Mouse (Mus musculus) midbrain, postnatal 0 days (tissue): ENCODE results near the gene Spop. TPM values are rescaled to one million over a fixed set of nuclear protein-coding genes. Genes with fewer than 3 reads are reported as not detected.

Experiments
- ATAC-seq: fragments of 200-750 bp; cut with Nextera tagmentation; 2 replicates; pipeline ENCODE4 v1.8.0; 2017; ENCODE audit warnings: moderate number of reproducible peaks, mild to moderate bottlenecking, moderate TSS enrichment, moderate library complexity; ENCODE audit not compliant: low FRiP score
- DNase-seq: peaks from one replicate; pipeline ENCODE4 v3.0.0-alpha.2; 2015; ENCODE audit warnings: low spot score
- H3K27ac ChIP-seq: fragments of 300-500 bp; sonication (generic); 2 replicates; pipeline ENCODE4 v1.5.1; 2014; ENCODE audit warnings: low read depth, mild to moderate bottlenecking, low read length, mixed read lengths
- H3K27me3 ChIP-seq: fragments of 300-500 bp; sonication (generic); 2 replicates; pipeline ENCODE4 v1.6.1; 2014; ENCODE audit warnings: low read length, control low read depth, mixed read lengths; ENCODE audit not compliant: insufficient read depth
- H3K36me3 ChIP-seq: fragments of 300-500 bp; sonication (generic); 2 replicates; pipeline ENCODE4 v1.6.1; 2014; ENCODE audit warnings: low read length, control low read depth, mixed read lengths; ENCODE audit not compliant: insufficient read depth
- H3K4me1 ChIP-seq: fragments of 300-500 bp; sonication (generic); 2 replicates; pipeline ENCODE4 v1.6.1; 2014; ENCODE audit warnings: mild to moderate bottlenecking, control low read depth, antibody characterized with exemption, low read length, mixed read lengths; ENCODE audit not compliant: insufficient read depth
- H3K4me2 ChIP-seq: fragments of 300-500 bp; sonication (generic); 2 replicates; pipeline ENCODE4 v1.6.1; 2014; ENCODE audit warnings: low read depth, mild to moderate bottlenecking, low read length, mixed read lengths; ENCODE audit not compliant: poor library complexity, severe bottlenecking
- H3K4me3 ChIP-seq: fragments of 300-500 bp; sonication (generic); 2 replicates; pipeline ENCODE4 v1.5.1; 2014; ENCODE audit warnings: low read depth, mild to moderate bottlenecking, low read length, moderate library complexity
- H3K9ac ChIP-seq: fragments of 300-500 bp; sonication (generic); replicated peaks from 2 replicates; pipeline ENCODE4 v1.6.1; 2014; ENCODE audit warnings: mild to moderate bottlenecking, low read length, moderate library complexity, mixed read lengths; ENCODE audit not compliant: poor library complexity, severe bottlenecking
- H3K9me3 ChIP-seq: fragments of 300-500 bp; sonication (generic); 2 replicates; pipeline ENCODE4 v1.6.1; 2016; ENCODE audit warnings: low read length, control low read depth
- CTCF ChIP-seq: IDR thresholded peaks from 2 replicates; pipeline ENCODE4 v1.5.1; 2016; ENCODE audit warnings: antibody characterized with exemption, mild to moderate bottlenecking
- WGBS: fragments of 180-500 bp; shearing (Covaris S2); extraction: QIAGEN DNeasy Blood & Tissue Kit; methylation state at CpG from one replicate; pipeline ENCODE4 v1.1.7; 2014; 5-methylcytosine and 5-hydroxymethylcytosine counted together
- polyA plus RNA-seq: library from polyadenylated mRNA; unstranded; fragments of >200 nt; fragmentation: Nextera tagmentation; extraction: Ambion mirVana; gene quantifications from 2 replicates; pipeline ENCODE4 v1.2.1, GENCODE M21; 2015
- total RNA-seq: library from RNA; depleted of rRNA; stranded (reverse); fragments of >200 nt; gene quantifications from 2 replicates; pipeline ENCODE4 v1.2.3, GENCODE M21; 2014

The Spop gene
- total and polyA plus RNA-seq, 2 experiments from 2014 or later, result 54.3 to 231 TPM

DNA sequence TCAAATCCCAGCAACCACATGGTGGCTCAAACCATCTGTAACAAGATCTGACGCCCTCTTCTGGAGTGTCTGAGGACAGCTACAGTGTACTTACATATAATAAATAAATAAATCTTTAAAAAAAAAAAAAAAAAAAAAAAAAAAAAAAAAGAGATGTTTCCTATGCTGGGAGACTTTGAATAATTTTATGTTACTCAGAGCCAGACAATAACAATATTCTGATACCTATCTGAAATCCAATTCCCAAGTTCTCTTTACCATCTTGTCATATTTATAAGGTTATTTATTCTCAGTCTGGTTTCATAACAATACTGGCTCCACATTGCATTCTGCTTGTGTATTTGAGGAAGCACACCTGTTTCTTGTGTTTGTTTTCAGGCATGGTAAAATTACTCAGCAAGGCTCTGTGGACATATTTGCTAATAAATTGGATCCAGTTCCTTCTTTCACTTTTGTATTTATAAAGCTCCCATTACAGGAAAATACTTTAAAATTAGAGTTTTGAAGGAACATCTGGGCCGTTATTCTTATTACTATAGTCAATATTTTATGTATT lies 7.1 kb downstream of the Spop start:
- no peak overlapping the region for H3K4me2 ChIP-seq
- H3K9ac ChIP-seq, result no peak overlapping the region
- no peak for TF ChIP-seq CTCF
- DNase-seq (no peak), ATAC-seq (no peak)
- no peaks in the 10 kb centered on the region for H3K27me3 ChIP-seq
- no peak overlapping the region for H3K4me3 ChIP-seq
- H3K4me1 ChIP-seq, result peaks cover 2% of the 10 kb centered on the region
- 83% methylated on average over 2 of the region's 2 CpGs for WGBS
- no peaks in the 10 kb centered on the region for H3K9me3 ChIP-seq
- H3K36me3 ChIP-seq, result no peaks in the 10 kb centered on the region
- no peak overlapping the region for H3K27ac ChIP-seq

DNA sequence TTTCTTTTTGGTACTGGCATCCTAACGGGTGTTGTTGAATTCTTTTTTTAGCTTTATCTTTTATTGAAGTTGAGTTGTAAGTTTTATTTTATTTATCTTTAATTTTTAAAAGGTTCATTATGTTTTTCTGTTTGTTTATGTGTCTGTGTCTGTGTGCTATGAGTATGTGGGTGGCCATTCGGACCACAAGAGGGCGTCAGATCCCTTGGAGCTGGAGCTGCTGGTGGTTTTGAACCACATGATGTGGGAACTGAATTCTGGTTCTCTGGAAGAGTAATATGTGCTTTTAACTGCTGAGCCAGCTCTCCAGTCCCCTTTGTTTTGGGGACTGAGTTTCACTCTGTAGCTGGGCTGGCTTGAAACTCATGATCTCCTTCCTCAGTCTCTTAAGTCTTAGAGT lies 9.6 kb downstream of the Spop start:
- 86% methylated on average over 3 of the region's 3 CpGs for WGBS
- no peaks in the 10 kb centered on the region for H3K4me1 ChIP-seq
- TF ChIP-seq CTCF, result peak; percentile 40
- ATAC-seq (no peak), DNase-seq (no peak)
- H3K36me3 ChIP-seq, result no peaks in the 10 kb centered on the region
- no peak overlapping the region for H3K27ac ChIP-seq
- no peaks in the 10 kb centered on the region for H3K27me3 ChIP-seq
- H3K9ac ChIP-seq, result no peak overlapping the region
- no peak overlapping the region for H3K4me2 ChIP-seq
- no peaks in the 10 kb centered on the region for H3K9me3 ChIP-seq
- H3K4me3 ChIP-seq, result no peak overlapping the region

DNA sequence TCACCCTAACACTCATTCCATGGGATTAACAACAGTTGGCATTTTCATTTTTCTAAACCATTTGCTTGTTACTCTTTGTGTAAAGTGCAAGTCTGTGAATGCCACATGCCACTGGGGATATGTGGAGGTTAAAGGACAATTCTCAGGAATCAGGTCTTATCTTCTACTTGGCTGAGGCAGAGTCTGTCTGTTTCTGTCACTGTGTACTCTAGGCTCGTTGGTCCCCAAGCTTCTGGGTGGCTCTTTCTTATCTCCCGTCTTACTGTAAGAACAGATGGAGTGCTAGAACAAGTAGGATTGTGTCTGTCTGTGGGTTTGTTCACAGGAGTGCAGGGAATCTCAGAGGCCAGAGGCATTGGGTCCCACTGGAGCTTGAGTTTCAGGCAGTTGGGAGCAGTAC lies 17.5 kb downstream of the Spop start:
- H3K4me2 ChIP-seq, result no peak overlapping the region
- no peaks in the 10 kb centered on the region for H3K4me1 ChIP-seq
- DNase-seq (no peak), ATAC-seq (no peak)
- H3K27ac ChIP-seq, result no peak overlapping the region
- H3K9ac ChIP-seq, result no peak overlapping the region
- no peaks in the 10 kb centered on the region for H3K9me3 ChIP-seq
- TF ChIP-seq CTCF, result no peak
- no peaks in the 10 kb centered on the region for H3K36me3 ChIP-seq
- no peaks in the 10 kb centered on the region for H3K27me3 ChIP-seq
- WGBS, result 91% methylated on average over 2 of the region's 2 CpGs
- no peak overlapping the region for H3K4me3 ChIP-seq

DNA sequence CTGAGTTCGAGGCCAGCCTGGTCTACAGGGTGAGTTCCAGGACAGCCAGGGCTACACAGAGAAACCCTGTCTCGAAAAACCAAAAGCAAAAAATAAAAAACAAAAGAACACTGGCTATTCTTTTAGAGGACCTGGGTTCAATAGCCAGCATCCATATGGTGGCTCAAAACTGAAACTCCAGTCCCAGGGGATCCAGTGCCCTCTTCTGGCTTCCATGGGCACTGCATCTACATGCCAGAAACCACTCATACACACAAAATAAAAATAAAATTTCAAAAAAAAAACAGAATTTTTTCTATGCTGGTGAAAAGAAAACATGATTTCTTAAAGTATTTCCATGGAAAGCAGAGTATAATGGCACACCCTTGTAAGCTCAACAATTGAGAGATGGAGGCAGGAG lies 18.3 kb downstream of the Spop start:
- Histone ChIP-seq H3K27me3 (no peaks in the 10 kb centered on the region), H3K27ac (no peak overlapping the region), H3K36me3 (no peaks in the 10 kb centered on the region), H3K4me1 (no peaks in the 10 kb centered on the region), H3K4me2 (no peak overlapping the region), H3K4me3 (no peak overlapping the region), H3K9ac (no peak overlapping the region), H3K9me3 (no peaks in the 10 kb centered on the region)
- peak; percentile 52 for TF ChIP-seq CTCF
- ATAC-seq, result no peak
- peak; percentile 24 for DNase-seq
- 94% methylated on average over 2 of the region's 2 CpGs for WGBS

DNA sequence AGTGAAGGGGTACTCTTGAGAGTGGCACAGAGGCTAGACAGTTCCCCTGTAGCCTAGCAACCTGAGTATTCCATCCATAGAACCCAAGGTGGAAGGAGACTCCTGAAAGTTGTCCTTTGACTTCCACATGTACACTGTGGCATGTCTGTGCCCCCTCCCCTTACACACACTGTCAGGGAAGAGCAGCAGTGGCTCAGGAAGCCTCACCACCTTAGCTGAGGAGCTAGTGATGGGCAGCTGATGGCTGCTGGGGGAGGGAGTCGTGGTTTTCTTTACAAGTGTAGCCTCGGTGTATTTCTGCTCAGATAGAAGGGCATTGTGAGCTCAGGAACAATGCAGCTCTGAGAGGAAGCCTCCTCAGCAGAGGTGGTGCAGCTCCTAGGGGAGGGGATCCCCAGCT lies 31.5 kb downstream of the Spop start:
- 16% methylated on average over 2 of the region's 2 CpGs for WGBS
- no peaks in the 10 kb centered on the region for H3K27me3 ChIP-seq
- H3K4me1 ChIP-seq, result peaks cover 9% of the 10 kb centered on the region; the same call in 1 of the 2 replicates
- no peaks in the 10 kb centered on the region for H3K9me3 ChIP-seq
- DNase-seq (no peak), ATAC-seq (no peak)
- no peak overlapping the region for H3K9ac ChIP-seq
- TF ChIP-seq CTCF, result no peak
- no peak overlapping the region for H3K4me3 ChIP-seq
- no peak overlapping the region for H3K27ac ChIP-seq
- H3K36me3 ChIP-seq, result no peaks in the 10 kb centered on the region
- no peak overlapping the region for H3K4me2 ChIP-seq

DNA sequence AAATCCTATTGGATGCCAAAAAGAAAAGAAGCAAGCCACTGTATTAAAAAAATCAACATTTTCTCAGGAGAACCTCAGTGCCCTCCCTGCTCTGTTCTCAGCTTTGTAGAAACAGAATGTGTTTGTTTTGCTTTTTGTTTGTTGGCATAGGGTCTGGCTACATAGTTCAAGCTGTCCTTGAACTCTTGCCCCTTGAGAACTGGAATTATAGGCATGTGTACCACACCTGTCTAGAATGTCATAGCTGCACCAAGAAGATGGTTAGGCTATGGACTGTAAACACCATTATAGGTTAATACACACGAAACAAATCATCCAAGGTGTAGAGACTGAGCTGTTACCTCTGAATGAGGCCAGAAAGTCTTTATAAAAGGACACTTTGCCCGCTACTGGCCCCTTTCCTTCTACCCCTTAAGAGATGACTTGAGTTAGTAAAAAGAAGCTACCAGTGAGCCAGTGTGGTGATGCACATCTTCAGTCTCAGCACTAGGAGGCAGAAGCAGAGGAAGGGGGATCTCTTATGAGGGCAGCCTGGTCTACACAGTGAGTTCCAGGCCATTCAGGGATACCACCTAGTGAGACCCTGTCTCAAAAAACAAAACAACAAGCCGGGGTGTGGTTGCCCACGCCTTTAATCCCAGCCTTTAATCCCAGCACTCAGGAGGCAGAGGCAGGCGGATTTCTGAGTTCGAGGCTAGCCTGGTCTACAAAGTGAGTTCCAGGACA lies 32.9 kb downstream of the Spop start:
- no peak overlapping the region for H3K27ac ChIP-seq
- ATAC-seq (no peak), DNase-seq (no peak)
- H3K4me2 ChIP-seq, result no peak overlapping the region
- no peak for TF ChIP-seq CTCF
- H3K4me1 ChIP-seq, result peaks cover 9% of the 10 kb centered on the region; the same call in 1 of the 2 replicates
- no peak overlapping the region for H3K4me3 ChIP-seq
- H3K27me3 ChIP-seq, result no peaks in the 10 kb centered on the region
- no peaks in the 10 kb centered on the region for H3K36me3 ChIP-seq
- no peaks in the 10 kb centered on the region for H3K9me3 ChIP-seq
- no peak overlapping the region for H3K9ac ChIP-seq
- 95% methylated on average over 6 of the region's 6 CpGs for WGBS
